Mouse (Mus musculus): Measurements from ENCODE around the gene Zmynd15. TPM values are rescaled to one million over a fixed set of nuclear protein-coding genes. Genes with fewer than 3 reads are reported as not detected.
"Not testable (repeated sequence)": the region's sequence is repeated elsewhere in the genome, so short reads cannot be mapped to it uniquely, and the experiment has no call there.

The Zmynd15 gene
- total RNA-seq (2015; ENCODE audit: low replicate concordance) (not detected in 2 replicates), total RNA-seq (2017; ENCODE audit: low replicate concordance) (not detected in 2 replicates)

GRCm38 (mm10) chr11:70458688-70459600, at the start of gene Zmynd15:
TSS of gene Zmynd15 (plus strand) at chr11:70459433.
- no peak for ATAC-seq (replicated peaks; ENCODE audit: low FRiP score, poor library complexity, severe bottlenecking)

GRCm38 (mm10) chr11:70409594-70410296, 49.5 kb upstream of the Zmynd15 start, which contains the start of gene Pelp1:
TSS of gene Pelp1 (minus strand) at chr11:70410031.
- ATAC-seq (replicated peaks; ENCODE audit: low FRiP score, poor library complexity, severe bottlenecking), result peak; percentile 94

DNA sequence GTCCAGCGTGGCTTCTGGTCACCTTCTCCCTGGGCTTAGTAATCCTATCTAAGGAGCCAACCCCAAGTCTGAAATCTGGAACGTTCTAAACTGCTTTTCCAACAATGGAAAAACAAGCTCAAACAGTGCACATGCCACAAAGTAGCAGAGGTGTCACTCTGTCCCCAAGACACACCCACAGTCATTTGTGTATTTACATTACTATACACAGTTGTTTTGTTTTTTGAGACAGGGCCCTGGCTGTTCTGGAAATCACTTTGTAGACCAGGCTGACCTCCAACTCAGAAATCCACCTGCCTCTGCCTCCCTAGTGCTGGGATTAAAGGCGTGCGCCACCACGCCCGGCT, 49.0 kb upstream of the Zmynd15 start:
- ATAC-seq (replicated peaks; ENCODE audit: low FRiP score, poor library complexity, severe bottlenecking), result peak; percentile 20; the same call in 1 of the 2 replicates

- no peak for ATAC-seq (replicated peaks; ENCODE audit: low FRiP score, poor library complexity, severe bottlenecking)
These were observed 46.6 kb upstream of the Zmynd15 start for GRCm38 (mm10) chr11:70412591-70412990.

GRCm38 (mm10) chr11:70413961-70414360, 45.3 kb upstream of the Zmynd15 start:
- ATAC-seq (replicated peaks; ENCODE audit: low FRiP score, poor library complexity, severe bottlenecking), result 0 out of 2 replicates have a peak, but pooled peaks have one; percentile 23

DNA sequence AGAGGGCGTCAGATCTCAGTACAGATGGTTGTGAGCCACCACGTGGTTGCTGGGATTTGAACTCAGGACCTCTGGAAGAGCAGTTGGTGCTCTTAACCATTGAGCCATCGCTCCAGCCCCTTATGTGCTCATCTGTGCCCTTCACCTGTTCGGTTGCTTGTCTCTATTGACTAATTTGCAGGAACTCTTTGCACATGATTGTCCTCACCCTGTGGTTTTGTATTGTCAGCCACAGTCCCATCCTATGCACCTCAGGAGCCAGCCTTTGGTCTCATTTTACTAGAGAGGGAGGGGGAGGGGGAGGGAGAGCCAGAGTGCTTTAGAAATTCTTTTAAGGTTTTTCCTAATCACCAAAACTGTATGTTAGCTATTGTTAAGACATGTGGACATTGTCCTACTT, 41.0 kb upstream of the Zmynd15 start:
- ATAC-seq (replicated peaks; ENCODE audit: low FRiP score, poor library complexity, severe bottlenecking), result no peak

DNA sequence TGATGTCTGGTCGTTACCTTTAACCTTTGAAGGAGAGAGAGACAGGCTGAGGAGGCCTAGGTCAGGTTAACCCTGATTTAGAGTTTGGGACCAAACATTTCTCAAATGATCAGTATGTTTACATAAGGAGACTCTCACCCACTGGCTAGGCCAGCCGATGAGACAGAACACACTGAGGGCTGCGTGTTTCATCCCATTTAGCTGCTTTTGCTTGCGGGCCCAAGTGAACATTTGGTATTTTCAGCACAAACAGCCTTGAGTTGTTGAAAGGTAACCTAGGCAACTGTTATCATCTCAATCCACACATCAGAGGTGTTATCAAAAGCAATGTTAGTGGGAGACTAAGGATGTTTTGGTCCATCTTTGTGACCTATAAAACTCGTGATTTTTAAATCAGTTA, 39.7 kb upstream of the Zmynd15 start:
- ATAC-seq (replicated peaks; ENCODE audit: low FRiP score, poor library complexity, severe bottlenecking), result no peak

DNA sequence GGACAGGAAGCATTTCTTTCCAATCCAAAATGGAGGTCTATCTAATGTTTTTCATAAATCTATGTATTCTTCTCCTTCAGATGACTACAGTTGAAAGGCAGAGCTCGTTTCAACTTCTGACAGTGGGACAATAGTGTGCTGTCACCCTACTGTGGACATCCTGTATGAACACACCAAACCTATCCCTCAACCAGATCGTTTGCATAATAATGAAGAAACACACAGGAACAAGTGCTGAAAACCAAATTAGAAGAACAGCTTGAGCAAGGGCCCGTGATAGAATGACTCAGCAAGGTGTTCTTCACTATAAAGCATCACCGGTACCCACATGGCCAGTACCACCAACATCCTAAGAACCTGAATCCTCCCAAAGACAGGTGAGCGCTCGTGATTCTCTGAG, 32.6 kb upstream of the Zmynd15 start:
- ATAC-seq (replicated peaks; ENCODE audit: low FRiP score, poor library complexity, severe bottlenecking), result not testable (repeated sequence)

DNA sequence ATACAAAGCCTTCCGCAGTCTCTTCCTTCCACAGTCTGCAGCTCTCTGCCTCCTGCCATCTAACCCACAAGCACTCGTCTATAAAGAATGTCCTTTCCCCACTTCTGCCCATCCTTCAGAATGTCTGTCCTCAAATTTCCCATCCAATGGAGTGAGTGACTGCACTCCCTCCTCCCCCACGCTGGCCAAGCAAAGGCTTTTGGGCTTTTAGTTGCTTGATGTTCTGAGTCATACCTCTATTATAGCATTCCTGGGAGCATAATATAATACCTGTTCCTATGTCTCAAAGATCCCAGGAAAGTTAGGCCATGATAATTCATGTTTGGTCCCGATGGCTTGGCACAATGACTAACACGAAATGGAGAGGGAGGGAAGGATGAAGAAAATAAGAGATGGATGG, 27.7 kb upstream of the Zmynd15 start:
- no peak for ATAC-seq (replicated peaks; ENCODE audit: low FRiP score, poor library complexity, severe bottlenecking)

DNA sequence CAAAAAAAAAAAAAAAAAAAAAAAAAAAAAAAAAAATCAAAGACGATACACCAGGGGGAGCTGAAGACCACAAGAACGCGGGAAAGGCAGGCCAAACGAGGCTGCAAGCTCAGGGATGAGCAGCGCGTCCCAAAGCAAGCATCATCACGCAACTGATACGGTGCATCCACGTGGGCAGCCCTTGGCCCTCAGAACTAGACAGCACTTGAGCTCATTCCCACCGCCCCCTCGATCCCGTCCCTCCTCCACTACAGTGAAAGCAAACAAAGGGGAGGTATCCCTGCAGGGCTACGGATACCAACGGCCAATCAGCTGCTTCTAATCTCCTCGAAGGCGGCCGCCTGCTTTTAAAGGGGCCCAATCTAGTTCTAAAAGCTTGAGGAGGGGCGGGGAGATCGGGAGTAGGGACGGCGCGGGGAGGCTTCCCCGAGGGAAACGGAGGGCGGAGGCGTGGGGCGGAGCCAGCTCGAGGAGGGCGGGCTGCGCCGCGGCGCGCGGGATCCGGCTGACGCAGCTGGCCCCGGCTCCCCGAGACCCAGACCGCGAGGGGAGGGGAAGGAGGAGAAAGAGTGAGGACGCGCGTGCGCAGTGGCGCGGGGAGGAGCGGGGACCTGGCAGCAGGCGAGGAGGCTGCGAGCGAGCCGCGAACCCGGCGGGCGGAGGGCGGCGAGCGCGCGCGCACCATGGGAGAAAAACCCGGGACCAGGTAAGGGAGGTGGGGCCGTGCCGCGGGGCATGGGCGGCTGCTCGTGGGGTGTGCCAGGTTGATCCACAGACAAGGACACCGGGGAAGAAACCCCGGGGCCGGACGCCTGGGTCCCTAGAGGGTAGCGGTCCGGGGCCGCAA, 27.0 kb upstream of the Zmynd15 start, which contains the start of gene Arrb2:
Gene Arrb2, plus strand, starts transcription at position 588 of the 847 bp plus-strand sequence.
- peak; percentile 93 for ATAC-seq (replicated peaks; ENCODE audit: low FRiP score, poor library complexity, severe bottlenecking)

GRCm38 (mm10) chr11:70432895-70433568, 26.2 kb upstream of the Zmynd15 start:
- 0 out of 2 replicates have a peak, but pooled peaks have one; percentile 15 for ATAC-seq (replicated peaks; ENCODE audit: low FRiP score, poor library complexity, severe bottlenecking)

GRCm38 (mm10) chr11:70433569-70433943, 25.7 kb upstream of the Zmynd15 start:
- ATAC-seq (replicated peaks; ENCODE audit: low FRiP score, poor library complexity, severe bottlenecking), result no peak

DNA sequence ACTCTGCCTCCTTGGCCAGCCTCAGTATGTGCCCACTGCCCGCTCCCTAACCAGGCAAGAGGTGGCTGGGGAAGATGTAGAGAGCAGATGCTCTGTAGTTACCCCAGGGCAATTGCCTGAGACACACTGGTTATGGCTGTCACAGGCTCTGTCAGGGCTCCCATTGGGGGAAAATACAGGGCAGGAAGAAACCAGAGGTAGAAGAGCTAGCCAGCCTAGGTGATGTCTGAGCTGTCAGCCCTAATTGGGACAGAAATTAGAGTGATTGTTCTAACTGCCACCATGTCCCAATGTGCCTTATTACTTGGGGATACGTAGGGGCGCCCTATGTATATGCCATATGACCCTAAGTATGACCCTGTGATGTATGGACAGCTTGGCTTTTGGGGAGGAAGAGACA, 25.3 kb upstream of the Zmynd15 start:
- no peak for ATAC-seq (replicated peaks; ENCODE audit: low FRiP score, poor library complexity, severe bottlenecking)

DNA sequence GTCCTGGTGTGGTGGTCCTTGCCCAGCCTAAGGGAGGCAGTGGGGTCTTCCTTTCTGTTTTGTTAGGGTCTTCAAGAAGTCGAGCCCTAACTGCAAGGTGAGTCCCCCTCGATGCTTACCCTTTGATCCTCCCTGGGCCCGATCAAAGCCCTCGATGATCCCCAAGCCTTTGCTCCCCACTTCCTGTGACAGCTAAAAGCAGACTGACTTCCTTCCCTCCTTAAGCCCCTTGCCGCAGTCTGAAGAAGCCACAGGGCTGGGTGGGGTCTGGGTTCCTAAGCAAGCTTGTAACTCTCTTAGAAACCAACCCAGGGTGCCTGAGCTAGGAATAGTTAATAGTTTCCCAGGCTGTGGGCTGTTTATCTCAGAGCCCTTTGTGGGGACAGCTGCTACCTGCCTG, 23.8 kb upstream of the Zmynd15 start:
- ATAC-seq (replicated peaks; ENCODE audit: low FRiP score, poor library complexity, severe bottlenecking), result no peak

- ATAC-seq (replicated peaks; ENCODE audit: low FRiP score, poor library complexity, severe bottlenecking), result no peak
These were observed 21.8 kb upstream of the Zmynd15 start for GRCm38 (mm10) chr11:70437426-70437825.

DNA sequence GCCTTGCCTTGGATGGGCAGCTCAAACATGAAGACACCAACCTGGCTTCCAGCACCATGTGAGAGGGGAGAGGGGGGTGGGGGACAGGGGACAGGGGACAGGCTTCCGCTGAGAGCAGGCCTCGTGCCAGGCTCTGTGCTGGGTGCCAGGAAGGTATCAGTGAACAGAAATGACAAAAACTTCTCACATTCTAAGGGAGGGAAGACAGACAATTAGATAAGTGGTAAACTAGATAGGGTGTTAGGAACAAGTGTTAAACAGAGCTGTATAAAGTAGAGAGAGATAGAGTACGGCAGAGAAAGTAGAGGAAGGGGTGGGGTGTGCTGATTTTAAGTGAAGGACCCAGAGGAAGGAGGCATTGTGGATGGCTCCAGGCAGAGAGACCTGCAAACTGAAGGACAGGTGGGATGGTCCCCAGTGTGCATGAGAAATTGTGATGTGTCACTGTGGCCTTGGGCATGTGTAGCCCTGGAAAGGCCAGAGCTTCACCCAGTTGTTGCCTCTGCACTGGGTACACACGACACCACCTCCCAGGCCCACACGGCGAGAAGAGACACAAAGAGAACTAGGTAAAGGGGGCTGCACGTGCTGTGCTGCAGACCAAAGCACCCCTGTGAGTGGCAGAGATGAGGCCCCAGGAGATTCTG, 20.4 kb upstream of the Zmynd15 start:
- ATAC-seq (replicated peaks; ENCODE audit: low FRiP score, poor library complexity, severe bottlenecking), result no peak

- ATAC-seq (replicated peaks; ENCODE audit: low FRiP score, poor library complexity, severe bottlenecking), result no peak
These were observed 18.6 kb upstream of the Zmynd15 start for GRCm38 (mm10) chr11:70440637-70441036.

DNA sequence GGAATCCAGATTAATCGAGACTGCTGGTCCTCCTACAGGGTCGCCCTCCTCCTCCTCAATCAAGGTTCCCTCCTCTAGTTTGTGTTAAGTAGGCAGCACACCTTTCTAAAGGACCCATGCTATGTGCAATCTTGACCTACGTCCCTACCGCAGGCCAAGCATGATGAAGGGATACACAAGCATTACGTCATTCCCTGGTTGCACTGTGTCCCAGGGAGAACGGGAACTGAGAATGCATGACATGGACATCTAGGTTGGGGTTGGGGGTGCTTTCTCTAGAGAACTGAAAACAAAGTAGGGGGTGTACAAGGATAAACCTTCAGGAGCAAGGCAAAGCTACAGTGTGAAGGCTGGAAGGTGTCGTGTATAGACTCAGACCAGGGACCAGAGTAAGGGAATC, 17.4 kb upstream of the Zmynd15 start:
- ATAC-seq (replicated peaks; ENCODE audit: low FRiP score, poor library complexity, severe bottlenecking), result no peak

DNA sequence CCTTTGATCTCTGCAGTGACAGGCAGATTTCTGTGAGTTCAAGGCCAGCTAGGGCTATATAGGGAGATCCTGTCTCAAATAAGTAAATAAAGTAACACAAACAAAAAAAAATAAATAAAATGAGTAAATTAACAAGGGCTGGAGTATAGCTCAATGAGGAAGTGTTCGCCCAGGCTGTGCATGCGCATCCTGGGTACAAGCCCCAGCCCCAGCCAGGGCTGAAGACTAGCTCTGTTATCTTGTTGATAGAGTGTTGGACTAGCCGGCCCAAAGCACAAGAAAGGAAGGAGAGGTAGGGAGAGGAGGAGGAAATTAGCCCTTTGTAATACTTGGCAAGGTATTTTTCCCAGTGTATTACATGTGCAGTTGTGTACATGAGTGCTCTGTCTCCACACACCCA, 15.3 kb upstream of the Zmynd15 start:
- ATAC-seq (replicated peaks; ENCODE audit: low FRiP score, poor library complexity, severe bottlenecking), result no peak
